Mouse (Mus musculus) heart, embryonic 13.5 days (tissue): Measurements from ENCODE around the gene 1700007K13Rik. TPM values are rescaled to one million over a fixed set of nuclear protein-coding genes. Genes with fewer than 3 reads are reported as not detected.

Experiments used
- ATAC-seq: fragments of 200-750 bp; cut with Nextera tagmentation; 2 replicates; pipeline ENCODE4 v1.8.0; 2017; ENCODE audit warnings: moderate TSS enrichment; ENCODE audit not compliant: insufficient number of reproducible peaks, low FRiP score, low TSS enrichment; ENCODE audit errors: extremely low read depth
- H3K27ac ChIP-seq: fragments of 300-500 bp; sonication (generic); replicated peaks from 2 replicates; pipeline ENCODE4 v1.5.1; 2015; ENCODE audit warnings: moderate library complexity, mild to moderate bottlenecking, inconsistent platforms
- H3K27me3 ChIP-seq: fragments of 300-500 bp; sonication (generic); replicated peaks from 2 replicates; pipeline ENCODE4 v1.6.1; 2015; ENCODE audit warnings: mild to moderate bottlenecking, inconsistent platforms
- H3K36me3 ChIP-seq: fragments of 300-500 bp; sonication (generic); 2 replicates; pipeline ENCODE4 v1.6.1; 2015; ENCODE audit warnings: mild to moderate bottlenecking, inconsistent platforms
- H3K4me1 ChIP-seq: fragments of 300-500 bp; sonication (generic); 2 replicates; pipeline ENCODE4 v1.6.1; 2015; ENCODE audit warnings: inconsistent platforms
- H3K4me2 ChIP-seq: fragments of 300-500 bp; sonication (generic); 2 replicates; pipeline ENCODE4 v1.6.1; 2015; ENCODE audit warnings: inconsistent platforms, mild to moderate bottlenecking, moderate library complexity
- H3K4me3 ChIP-seq: fragments of 300-500 bp; sonication (generic); 2 replicates; pipeline ENCODE4 v1.5.1; 2015; ENCODE audit warnings: moderate library complexity, mild to moderate bottlenecking, inconsistent platforms
- H3K9ac ChIP-seq: fragments of 300-500 bp; sonication (generic); 2 replicates; pipeline ENCODE4 v1.6.1; 2015; ENCODE audit warnings: inconsistent platforms, mild to moderate bottlenecking, moderate library complexity
- H3K9me3 ChIP-seq: fragments of 300-500 bp; sonication (generic); 2 replicates; pipeline ENCODE4 v1.6.1; 2016; ENCODE audit warnings: inconsistent platforms
- WGBS: fragments of 180-500 bp; shearing (Covaris S2); methylation state at CpG from one replicate; pipeline ENCODE4 v1.1.7; 2015; ENCODE audit warnings: mixed read lengths; 5-methylcytosine and 5-hydroxymethylcytosine counted together
- polyA plus RNA-seq: library from polyadenylated mRNA; unstranded; fragments of >200 nt; fragmentation: Nextera tagmentation; extraction: Ambion mirVana; gene quantifications from 2 replicates; pipeline ENCODE4 v1.2.1, GENCODE M21; 2015

The 1700007K13Rik gene
- polyA plus RNA-seq, 1 experiment from 2014 or later = 0.31 TPM

- H3K4me2 ChIP-seq = no peak overlapping the region
- H3K27ac ChIP-seq = no peak overlapping the region
- no peak overlapping the region for H3K9ac ChIP-seq
- no peak for ATAC-seq
- no peaks in the 10 kb centered on the region for H3K36me3 ChIP-seq
- H3K4me1 ChIP-seq = peaks cover under 1% of the 10 kb centered on the region; the same call in 1 of the 2 replicates
- H3K9me3 ChIP-seq = 0 out of 2 replicates have a peak, but pooled peaks cover 3% of the 10 kb centered on the region
- 69% methylated on average over 6 of the region's 6 CpGs for WGBS
- peaks cover 13% of the 10 kb centered on the region; the same call in 1 of the 2 replicates for H3K27me3 ChIP-seq
- H3K4me3 ChIP-seq = no peak overlapping the region
These were observed 25.3 kb downstream of the 1700007K13Rik start for GRCm38 (mm10) chr2:28440842-28441241.

GRCm38 (mm10) chr2:28435401-28435800, 30.7 kb downstream of the 1700007K13Rik start:
- no peak overlapping the region for H3K4me2 ChIP-seq
- peaks cover 4% of the 10 kb centered on the region; the same call in 1 of the 2 replicates for H3K4me1 ChIP-seq
- H3K4me3 ChIP-seq = no peak overlapping the region
- no peak overlapping the region for H3K9ac ChIP-seq
- no peaks in the 10 kb centered on the region for H3K27me3 ChIP-seq
- H3K27ac ChIP-seq = no peak overlapping the region
- 0 out of 2 replicates have a peak, but pooled peaks cover 3% of the 10 kb centered on the region for H3K9me3 ChIP-seq
- ATAC-seq = no peak
- no peaks in the 10 kb centered on the region for H3K36me3 ChIP-seq
- WGBS = 78% methylated on average over 11 of the region's 11 CpGs

DNA sequence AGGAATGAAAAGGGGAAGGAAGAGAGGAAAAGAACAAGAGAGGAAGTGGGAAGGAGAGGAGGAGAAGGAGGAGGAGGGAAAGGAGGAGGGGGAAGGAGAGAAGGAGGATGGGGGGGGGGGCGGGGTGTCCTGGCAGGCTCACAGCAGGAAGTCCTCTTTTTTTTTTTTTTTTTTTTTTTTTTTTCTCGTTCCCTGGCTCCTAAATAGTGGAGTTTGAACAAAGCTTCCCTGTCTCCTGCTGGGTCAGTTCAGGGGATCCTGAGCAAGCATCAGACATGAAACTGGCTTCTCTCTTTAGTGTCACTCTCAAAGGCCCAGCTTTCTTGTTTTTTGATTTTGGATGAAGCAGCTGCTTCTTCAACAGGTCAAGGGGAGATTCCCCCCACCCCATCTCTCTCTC, 32.6 kb downstream of the 1700007K13Rik start:
- Histone ChIP-seq H3K4me1 (peaks cover 4% of the 10 kb centered on the region; the same call in 1 of the 2 replicates), H3K27ac (no peak overlapping the region), H3K36me3 (no peaks in the 10 kb centered on the region), H3K27me3 (no peaks in the 10 kb centered on the region), H3K9ac (no peak overlapping the region), H3K9me3 (0 out of 2 replicates have a peak, but pooled peaks cover 8% of the 10 kb centered on the region), H3K4me2 (no peak overlapping the region), H3K4me3 (no peak overlapping the region)
- no CpG with 5 or more reads among the region's 2 CpGs for WGBS
- ATAC-seq = no peak

DNA sequence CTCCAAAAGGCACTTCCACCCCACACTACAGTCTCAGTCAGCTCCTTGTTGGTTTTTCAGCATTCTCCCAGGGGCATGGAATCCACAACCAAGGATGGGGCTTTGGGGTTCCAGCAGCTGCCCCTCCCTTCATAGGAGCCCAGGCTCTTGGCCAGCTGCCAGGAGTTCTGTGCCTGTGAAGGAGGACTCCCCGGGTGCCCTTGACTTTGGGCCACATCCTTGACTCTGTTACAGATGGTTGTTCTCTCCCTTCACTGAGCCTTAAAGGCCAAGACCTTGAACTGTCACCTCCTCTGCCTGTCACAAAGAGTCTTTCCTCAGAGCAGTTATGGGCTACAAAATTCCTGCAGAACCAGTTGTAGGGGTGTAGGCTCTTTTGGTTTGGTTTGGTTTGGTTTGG, 33.3 kb downstream of the 1700007K13Rik start:
- Histone ChIP-seq H3K4me2 (no peak overlapping the region), H3K4me3 (no peak overlapping the region), H3K4me1 (peaks cover 4% of the 10 kb centered on the region; the same call in 1 of the 2 replicates), H3K9me3 (0 out of 2 replicates have a peak, but pooled peaks cover 8% of the 10 kb centered on the region), H3K36me3 (no peaks in the 10 kb centered on the region), H3K27ac (no peak overlapping the region), H3K27me3 (no peaks in the 10 kb centered on the region), H3K9ac (no peak overlapping the region)
- 9% methylated on average over 1 of the region's 1 CpGs for WGBS
- no peak for ATAC-seq

- ATAC-seq = no peak
- Histone ChIP-seq H3K27ac (no peak overlapping the region), H3K4me3 (no peak overlapping the region), H3K4me1 (peaks cover 4% of the 10 kb centered on the region; the same call in 1 of the 2 replicates), H3K4me2 (no peak overlapping the region), H3K27me3 (no peaks in the 10 kb centered on the region), H3K36me3 (no peaks in the 10 kb centered on the region), H3K9me3 (0 out of 2 replicates have a peak, but pooled peaks cover 5% of the 10 kb centered on the region), H3K9ac (no peak overlapping the region)
- WGBS = 39% methylated on average over 6 of the region's 6 CpGs
These were observed 35.3 kb downstream of the 1700007K13Rik start for GRCm38 (mm10) chr2:28430846-28431245.

DNA sequence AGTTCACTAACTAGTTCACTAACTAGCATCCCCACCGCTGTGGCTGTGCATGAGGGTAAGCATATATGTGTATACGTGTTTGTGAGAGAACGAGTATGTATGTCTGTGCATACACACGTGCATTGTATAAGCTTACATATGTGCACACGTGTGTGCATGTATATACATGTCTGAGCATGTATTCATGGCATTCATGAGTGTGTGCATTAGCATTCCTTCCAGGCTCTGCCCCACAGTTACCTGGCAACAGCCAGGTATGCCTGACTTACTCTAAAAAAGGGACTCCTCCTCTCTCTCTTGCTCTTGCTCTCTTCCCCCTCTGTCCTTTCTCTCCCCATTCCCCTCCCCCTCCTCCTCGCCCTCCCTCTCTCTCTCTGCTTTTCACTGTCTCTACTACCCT, 38.9 kb downstream of the 1700007K13Rik start:
- Histone ChIP-seq H3K27ac (no peak overlapping the region), H3K4me1 (no peaks in the 10 kb centered on the region), H3K36me3 (no peaks in the 10 kb centered on the region), H3K4me2 (no peak overlapping the region), H3K27me3 (no peaks in the 10 kb centered on the region), H3K4me3 (no peak overlapping the region), H3K9ac (no peak overlapping the region), H3K9me3 (0 out of 2 replicates have a peak, but pooled peaks cover 5% of the 10 kb centered on the region)
- WGBS = 69% methylated on average over 6 of the region's 6 CpGs
- no peak for ATAC-seq

GRCm38 (mm10) chr2:28423167-28423566, 43.0 kb downstream of the 1700007K13Rik start:
- H3K9me3 ChIP-seq = no peaks in the 10 kb centered on the region
- no peak overlapping the region for H3K4me3 ChIP-seq
- no peaks in the 10 kb centered on the region for H3K4me1 ChIP-seq
- no peak for ATAC-seq
- no peaks in the 10 kb centered on the region for H3K36me3 ChIP-seq
- H3K4me2 ChIP-seq = no peak overlapping the region
- WGBS = 31% methylated on average over 3 of the region's 3 CpGs
- H3K9ac ChIP-seq = no peak overlapping the region
- H3K27ac ChIP-seq = no peak overlapping the region
- H3K27me3 ChIP-seq = peaks cover 16% of the 10 kb centered on the region

DNA sequence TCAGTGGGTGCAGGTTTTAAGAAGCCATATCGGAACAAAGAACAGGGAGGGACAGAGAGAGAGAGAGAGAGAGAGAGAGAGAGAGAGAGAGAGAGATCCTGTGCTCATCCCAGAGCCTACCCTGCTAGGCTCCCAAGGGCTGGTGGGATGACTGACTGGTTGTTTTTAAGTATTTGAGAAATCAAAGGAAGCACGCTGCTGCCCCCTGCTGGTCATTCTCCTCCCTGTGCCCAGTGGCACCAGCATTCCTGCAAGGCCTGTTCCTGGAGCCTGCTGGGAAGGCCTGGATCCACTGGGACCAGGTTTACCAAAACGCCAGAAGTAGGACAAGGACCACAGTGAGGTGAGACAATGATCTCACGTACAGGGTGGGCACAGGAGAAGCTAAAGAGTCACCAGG, 46.2 kb downstream of the 1700007K13Rik start:
- H3K27ac ChIP-seq = no peak overlapping the region
- H3K27me3 ChIP-seq = peaks cover 26% of the 10 kb centered on the region
- WGBS = 21% methylated on average over 4 of the region's 4 CpGs
- H3K9me3 ChIP-seq = no peaks in the 10 kb centered on the region
- H3K4me1 ChIP-seq = peaks cover 17% of the 10 kb centered on the region
- H3K36me3 ChIP-seq = no peaks in the 10 kb centered on the region
- no peak overlapping the region for H3K4me3 ChIP-seq
- no peak overlapping the region for H3K4me2 ChIP-seq
- no peak overlapping the region for H3K9ac ChIP-seq
- no peak for ATAC-seq

- Histone ChIP-seq H3K27me3 (peaks cover 38% of the 10 kb centered on the region), H3K4me3 (no peak overlapping the region), H3K4me2 (no peak overlapping the region), H3K36me3 (no peaks in the 10 kb centered on the region), H3K27ac (no peak overlapping the region), H3K4me1 (peaks cover 25% of the 10 kb centered on the region), H3K9me3 (no peaks in the 10 kb centered on the region), H3K9ac (no peak overlapping the region)
- WGBS = 38% methylated on average over 2 of the region's 2 CpGs
- no peak for ATAC-seq
These were observed 48.1 kb downstream of the 1700007K13Rik start for GRCm38 (mm10) chr2:28418034-28418433.

DNA sequence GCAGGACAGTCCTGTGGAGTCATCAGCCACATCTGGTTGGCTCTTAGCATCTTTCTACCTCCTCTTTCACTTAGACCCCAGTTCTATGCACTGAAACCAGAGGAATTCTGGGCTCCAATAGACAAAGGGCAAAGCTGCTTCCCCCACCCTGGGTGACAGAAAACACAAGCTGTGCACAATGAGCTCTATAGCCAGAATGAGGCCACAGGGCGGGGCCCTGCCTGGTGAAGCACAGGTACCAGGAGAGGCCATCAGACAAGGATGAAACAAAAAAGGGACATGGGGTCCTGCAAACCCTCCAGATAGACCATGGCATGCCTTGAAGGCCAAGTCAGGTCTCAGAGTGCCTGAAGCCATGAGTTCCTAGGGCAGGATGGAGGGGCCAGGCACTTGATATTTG, 49.6 kb downstream of the 1700007K13Rik start:
- no peak for ATAC-seq
- peaks cover 25% of the 10 kb centered on the region for H3K4me1 ChIP-seq
- H3K27me3 ChIP-seq = peaks cover 45% of the 10 kb centered on the region
- 93% methylated on average over 1 of the region's 1 CpGs for WGBS
- no peaks in the 10 kb centered on the region for H3K9me3 ChIP-seq
- no peak overlapping the region for H3K9ac ChIP-seq
- no peak overlapping the region for H3K4me3 ChIP-seq
- no peak overlapping the region for H3K4me2 ChIP-seq
- H3K36me3 ChIP-seq = no peaks in the 10 kb centered on the region
- H3K27ac ChIP-seq = peak overlapping the region; percentile 59; the same call in 1 of the 2 replicates

- Histone ChIP-seq H3K9ac (0 out of 2 replicates have a peak overlapping the region, but pooled peaks have one; percentile 13), H3K27me3 (peaks cover 49% of the 10 kb centered on the region), H3K4me3 (no peak overlapping the region), H3K27ac (peak overlapping the region; percentile 59), H3K9me3 (no peaks in the 10 kb centered on the region), H3K4me2 (peak overlapping the region; percentile 30), H3K36me3 (no peaks in the 10 kb centered on the region), H3K4me1 (peaks cover 25% of the 10 kb centered on the region)
- WGBS = 32% methylated on average over 10 of the region's 10 CpGs
- peak; percentile 55; the same call in 1 of the 2 replicates for ATAC-seq
These were observed 50.6 kb downstream of the 1700007K13Rik start for GRCm38 (mm10) chr2:28415387-28416024.

GRCm38 (mm10) chr2:28414757-28415137, 51.4 kb downstream of the 1700007K13Rik start:
- peak overlapping the region; percentile 59; the same call in 1 of the 2 replicates for H3K27ac ChIP-seq
- WGBS = 89% methylated on average over 5 of the region's 5 CpGs
- no peaks in the 10 kb centered on the region for H3K9me3 ChIP-seq
- H3K4me1 ChIP-seq = peaks cover 25% of the 10 kb centered on the region
- peaks cover 49% of the 10 kb centered on the region for H3K27me3 ChIP-seq
- H3K4me2 ChIP-seq = 0 out of 2 replicates have a peak overlapping the region, but pooled peaks have one; percentile 30
- no peak overlapping the region for H3K4me3 ChIP-seq
- ATAC-seq = no peak
- H3K9ac ChIP-seq = 0 out of 2 replicates have a peak overlapping the region, but pooled peaks have one; percentile 13
- no peaks in the 10 kb centered on the region for H3K36me3 ChIP-seq
